Mouse (Mus musculus) layer of hippocampus, adult 18-20 months (tissue): ENCODE results near the gene Ms4a4a. TPM values are rescaled to one million over a fixed set of nuclear protein-coding genes. Genes with fewer than 3 reads are reported as not detected.
"Not testable (repeated sequence)": the region's sequence is repeated elsewhere in the genome, so short reads cannot be mapped to it uniquely, and the experiment has no call there.

Experiments used
- DNase-seq, 2 experiments: peaks; one replicate each; pipeline ENCODE4 v3.0.0; 2022; ENCODE audit warnings: low spot score in 2 of 2
- long read RNA-seq: library from polyadenylated mRNA; stranded (forward); transcript quantifications from one replicate; pipeline ENCODE4 v2.0.0, GENCODE M21; 2021
- total RNA-seq, 2 experiments: library from RNA; stranded (reverse); gene quantifications; 2 replicates each; pipeline ENCODE4 v1.2.3; 2021

Ms4a4a gene
- 1 to 10 TPM in 1 of 2 experiments, under 1 TPM in 1; 0.52 to 1.1 TPM for total RNA-seq
- long read RNA-seq, result 0 reads

- no peak for DNase-seq
Observed at GRCm38 (mm10) chr19:11375273-11375672, at the start of gene Ms4a4a. Ms4a4a (plus strand) TSS chr19:11375523.

GRCm38 (mm10) chr19:11335932-11336331 lies 39.4 kb upstream of the Ms4a4a start, which contains the start of gene Ms4a7:
Ms4a7 (minus strand) TSS chr19:11336146.
- DNase-seq, result no peak

- no peak for DNase-seq
Observed at GRCm38 (mm10) chr19:11343147-11343546, 32.2 kb upstream of the Ms4a4a start.

- no peak for DNase-seq
Observed at GRCm38 (mm10) chr19:11343992-11344391, 31.3 kb upstream of the Ms4a4a start.

- DNase-seq, result peak; percentile 9 to 44
Observed at GRCm38 (mm10) chr19:11349698-11350481, 25.4 kb upstream of the Ms4a4a start.

GRCm38 (mm10) chr19:11351878-11352277 lies 23.4 kb upstream of the Ms4a4a start:
- peak; percentile 7 to 48 for DNase-seq

GRCm38 (mm10) chr19:11355730-11356129 lies 19.6 kb upstream of the Ms4a4a start:
- no peak for DNase-seq

GRCm38 (mm10) chr19:11360106-11360505 lies 15.2 kb upstream of the Ms4a4a start:
- DNase-seq, result peak in 1 of 2 experiments; percentile 61

GRCm38 (mm10) chr19:11362002-11362401 lies 13.3 kb upstream of the Ms4a4a start:
- no peak for DNase-seq

GRCm38 (mm10) chr19:11368310-11368709 lies 7.0 kb upstream of the Ms4a4a start:
- no peak for DNase-seq

- DNase-seq, result no peak
Observed at GRCm38 (mm10) chr19:11371181-11371580, 4.1 kb upstream of the Ms4a4a start.

- DNase-seq, result no peak
Observed at GRCm38 (mm10) chr19:11376399-11376798, 1.1 kb downstream of the Ms4a4a start.

GRCm38 (mm10) chr19:11387109-11387508 lies 11.8 kb downstream of the Ms4a4a start:
- no peak for DNase-seq

GRCm38 (mm10) chr19:11387685-11388084 lies 12.4 kb downstream of the Ms4a4a start:
- DNase-seq, result no peak

- DNase-seq, result no peak
Observed at GRCm38 (mm10) chr19:11388949-11389348, 13.6 kb downstream of the Ms4a4a start.

- DNase-seq, result no peak
Observed at GRCm38 (mm10) chr19:11395769-11396168, 20.4 kb downstream of the Ms4a4a start.

- no peak for DNase-seq
Observed at GRCm38 (mm10) chr19:11404527-11404926, 29.2 kb downstream of the Ms4a4a start, which contains the start of gene Ms4a4c. Ms4a4c (plus strand) TSS chr19:11404770.

GRCm38 (mm10) chr19:11407428-11407827 lies 32.1 kb downstream of the Ms4a4a start:
- no peak for DNase-seq

GRCm38 (mm10) chr19:11408591-11408990 lies 33.3 kb downstream of the Ms4a4a start:
- no peak for DNase-seq

GRCm38 (mm10) chr19:11411640-11412039 lies 36.3 kb downstream of the Ms4a4a start:
- no peak for DNase-seq

GRCm38 (mm10) chr19:11414084-11414483 lies 38.8 kb downstream of the Ms4a4a start:
- DNase-seq, result no peak

- DNase-seq, result no peak
Observed at GRCm38 (mm10) chr19:11415581-11415980, 40.3 kb downstream of the Ms4a4a start.

- DNase-seq, result not testable (repeated sequence)
Observed at GRCm38 (mm10) chr19:11418865-11419264, 43.5 kb downstream of the Ms4a4a start.
